Mouse (Mus musculus): ENCODE measurements around the gene Sipa1l3. TPM values are rescaled to one million over a fixed set of nuclear protein-coding genes. Genes with fewer than 3 reads are reported as not detected.
A peak's percentile ranks its signal among the peaks of the same experiment; 100 is the strongest.

Sipa1l3 gene
- polyA plus RNA-seq (2015; fragmentation: Nextera tagmentation; extraction: Ambion mirVana): 20.7 and 22.2 TPM in 2 replicates

GRCm38 (mm10) chr7:29518421-29519210, at the start of gene Sipa1l3:
Sipa1l3 (minus strand) TSS chr7:29518641.
- peaks cover 33% of the 10 kb centered on the region for H3K4me1 ChIP-seq
- peak; percentile 96 for ATAC-seq (ENCODE audit: low FRiP score)
- peak within 1 kb of the TSS; percentile 96 for H3K4me3 ChIP-seq (replicated peaks)
- H3K9ac ChIP-seq (replicated peaks): peak within 1 kb of the TSS; percentile 87
- no peaks in the 10 kb centered on the region for H3K36me3 ChIP-seq
- H3K27ac ChIP-seq (replicated peaks): peak within 1 kb of the TSS; percentile 91
- under 1% methylated on average over 87 of the region's 88 CpGs for WGBS
- no peaks in the 10 kb centered on the region for H3K27me3 ChIP-seq (replicated peaks)
- no peaks in the 10 kb centered on the region for H3K9me3 ChIP-seq (replicated peaks)
- peak within 1 kb of the TSS; percentile 92 for H3K4me2 ChIP-seq

DNA sequence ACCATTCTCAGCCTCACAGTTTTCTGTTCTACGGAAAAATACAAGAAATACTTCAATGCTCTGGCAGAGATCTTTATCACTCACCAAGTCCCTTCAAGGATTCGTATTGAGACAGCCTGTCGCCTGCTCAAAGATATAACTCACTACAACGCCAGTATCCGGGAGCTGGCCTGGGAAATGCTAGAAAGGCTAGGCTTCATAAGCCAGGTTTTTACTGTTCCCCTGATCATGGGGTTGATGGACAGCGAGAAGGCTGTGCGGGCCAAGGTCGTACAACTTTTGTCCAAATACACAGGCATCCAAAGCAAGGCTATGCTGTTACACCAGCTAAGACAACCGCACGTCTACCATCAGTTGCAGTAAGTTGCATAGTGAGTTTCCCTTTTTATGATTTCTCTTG, 44.6 kb upstream of the Sipa1l3 start:
- ATAC-seq (ENCODE audit: low FRiP score): no peak
- H3K9me3 ChIP-seq (replicated peaks): no peaks in the 10 kb centered on the region
- 93% methylated on average over 10 of the region's 10 CpGs for WGBS

GRCm38 (mm10) chr7:29561046-29561445, 42.6 kb upstream of the Sipa1l3 start:
- Histone ChIP-seq H3K4me1 (no peaks in the 10 kb centered on the region), H3K27ac (replicated peaks) (no peak overlapping the region), H3K27me3 (replicated peaks) (no peaks in the 10 kb centered on the region), H3K4me3 (replicated peaks) (no peak overlapping the region), H3K4me2 (no peak overlapping the region), H3K36me3 (no peaks in the 10 kb centered on the region), H3K9me3 (replicated peaks) (no peaks in the 10 kb centered on the region), H3K9ac (replicated peaks) (no peak overlapping the region)
- WGBS: 82% methylated on average over 9 of the region's 9 CpGs
- ATAC-seq (ENCODE audit: low FRiP score): no peak

More for the DNA sequence above, 44.6 kb upstream of the Sipa1l3 start:
- Histone ChIP-seq H3K4me1 (no peaks in the 10 kb centered on the region), H3K27me3 (replicated peaks) (no peaks in the 10 kb centered on the region), H3K4me3 (replicated peaks) (no peak overlapping the region), H3K9ac (replicated peaks) (no peak overlapping the region), H3K36me3 (no peaks in the 10 kb centered on the region), H3K27ac (replicated peaks) (no peak overlapping the region), H3K4me2 (no peak overlapping the region)

GRCm38 (mm10) chr7:29559290-29559689, 40.8 kb upstream of the Sipa1l3 start:
- no peaks in the 10 kb centered on the region for H3K9me3 ChIP-seq (replicated peaks)
- no peak overlapping the region for H3K27ac ChIP-seq (replicated peaks)
- ATAC-seq (ENCODE audit: low FRiP score): no peak
- no peak overlapping the region for H3K9ac ChIP-seq (replicated peaks)
- H3K4me1 ChIP-seq: no peaks in the 10 kb centered on the region
- H3K36me3 ChIP-seq: no peaks in the 10 kb centered on the region
- no peak overlapping the region for H3K4me2 ChIP-seq
- H3K27me3 ChIP-seq (replicated peaks): no peaks in the 10 kb centered on the region
- 76% methylated on average over 4 of the region's 4 CpGs for WGBS
- no peak overlapping the region for H3K4me3 ChIP-seq (replicated peaks)

DNA sequence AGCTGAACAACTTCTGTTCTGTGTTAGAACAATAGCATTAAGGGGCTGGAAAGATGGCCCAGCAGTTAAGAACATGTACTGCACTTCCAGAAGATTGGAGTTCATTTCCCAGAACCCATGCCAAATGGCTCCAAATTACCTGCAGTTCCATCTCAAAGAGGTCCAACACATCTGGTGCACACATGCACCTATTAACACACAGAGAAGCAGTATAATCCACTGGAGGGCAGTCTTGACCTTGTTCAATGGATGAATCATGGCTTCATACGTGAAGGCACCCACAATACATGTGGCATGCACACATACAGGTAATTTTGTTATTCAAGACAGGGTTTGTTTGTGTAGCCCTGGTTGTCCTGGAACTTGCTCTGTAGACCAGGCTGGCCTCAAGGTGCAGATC, 40.3 kb upstream of the Sipa1l3 start:
- H3K9me3 ChIP-seq (replicated peaks): no peaks in the 10 kb centered on the region
- H3K4me2 ChIP-seq: no peak overlapping the region
- no peak for ATAC-seq (ENCODE audit: low FRiP score)
- 67% methylated on average over 1 of the region's 1 CpGs for WGBS
- no peak overlapping the region for H3K4me3 ChIP-seq (replicated peaks)
- no peak overlapping the region for H3K27ac ChIP-seq (replicated peaks)
- no peaks in the 10 kb centered on the region for H3K27me3 ChIP-seq (replicated peaks)
- no peaks in the 10 kb centered on the region for H3K4me1 ChIP-seq
- H3K36me3 ChIP-seq: no peaks in the 10 kb centered on the region
- H3K9ac ChIP-seq (replicated peaks): no peak overlapping the region

DNA sequence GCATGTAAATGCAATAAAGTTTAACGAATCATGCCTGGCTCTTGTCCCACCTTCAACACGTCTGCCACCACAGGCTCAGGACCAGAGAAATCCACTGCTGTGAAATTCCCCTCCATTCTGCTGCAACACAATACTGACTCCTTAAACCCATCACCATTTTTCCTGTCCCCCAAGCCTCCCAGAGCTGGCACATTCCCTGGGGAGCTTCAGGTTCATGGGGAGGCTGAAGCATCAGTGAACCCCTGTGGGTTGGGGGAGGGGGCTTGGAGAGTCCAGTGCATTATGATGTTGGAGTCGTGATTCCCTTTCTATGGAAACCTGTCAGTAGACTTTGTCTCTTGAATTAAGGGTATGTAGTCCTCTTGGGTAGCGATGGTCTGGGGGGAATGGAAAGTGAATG, 37.8 kb upstream of the Sipa1l3 start:
- 76% methylated on average over 4 of the region's 4 CpGs for WGBS
- ATAC-seq (ENCODE audit: low FRiP score): no peak

GRCm38 (mm10) chr7:29555521-29555920, 37.1 kb upstream of the Sipa1l3 start:
- no peak overlapping the region for H3K4me3 ChIP-seq (replicated peaks)
- no peak overlapping the region for H3K9ac ChIP-seq (replicated peaks)
- no peaks in the 10 kb centered on the region for H3K36me3 ChIP-seq
- H3K9me3 ChIP-seq (replicated peaks): no peaks in the 10 kb centered on the region
- no peaks in the 10 kb centered on the region for H3K27me3 ChIP-seq (replicated peaks)
- no peak overlapping the region for H3K27ac ChIP-seq (replicated peaks)
- ATAC-seq (ENCODE audit: low FRiP score): no peak
- WGBS: 77% methylated on average over 5 of the region's 5 CpGs
- no peak overlapping the region for H3K4me2 ChIP-seq
- no peaks in the 10 kb centered on the region for H3K4me1 ChIP-seq

More for the DNA sequence above, 37.8 kb upstream of the Sipa1l3 start:
- H3K4me3 ChIP-seq (replicated peaks): no peak overlapping the region
- no peak overlapping the region for H3K27ac ChIP-seq (replicated peaks)
- no peaks in the 10 kb centered on the region for H3K4me1 ChIP-seq
- no peaks in the 10 kb centered on the region for H3K36me3 ChIP-seq
- no peaks in the 10 kb centered on the region for H3K27me3 ChIP-seq (replicated peaks)
- H3K9me3 ChIP-seq (replicated peaks): no peaks in the 10 kb centered on the region
- no peak overlapping the region for H3K9ac ChIP-seq (replicated peaks)
- H3K4me2 ChIP-seq: no peak overlapping the region

DNA sequence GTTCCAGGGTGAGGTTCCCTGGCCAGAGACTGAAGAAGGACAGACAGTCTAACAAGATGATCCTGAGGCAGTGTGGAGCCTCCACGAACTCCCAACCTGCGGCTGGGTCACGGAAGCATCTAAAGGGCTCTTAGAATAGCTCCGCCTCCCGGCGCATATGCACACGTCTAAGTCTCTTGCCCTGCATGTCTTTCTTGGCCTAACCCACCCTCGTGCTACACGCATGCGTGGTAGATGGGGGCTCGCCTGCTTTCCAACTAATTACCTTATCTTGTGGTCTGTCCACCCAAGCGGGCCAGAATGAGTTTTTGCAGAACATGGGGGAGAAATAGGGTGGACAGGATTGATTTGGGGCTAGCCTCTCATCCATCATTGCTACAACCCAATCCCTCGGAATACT, 36.6 kb upstream of the Sipa1l3 start:
- Histone ChIP-seq H3K9me3 (replicated peaks) (no peaks in the 10 kb centered on the region), H3K36me3 (no peaks in the 10 kb centered on the region), H3K27ac (replicated peaks) (no peak overlapping the region), H3K4me2 (no peak overlapping the region), H3K9ac (replicated peaks) (no peak overlapping the region), H3K4me1 (no peaks in the 10 kb centered on the region), H3K4me3 (replicated peaks) (no peak overlapping the region), H3K27me3 (replicated peaks) (no peaks in the 10 kb centered on the region)
- WGBS: 91% methylated on average over 13 of the region's 13 CpGs
- ATAC-seq (ENCODE audit: low FRiP score): no peak

GRCm38 (mm10) chr7:29550691-29551090, 32.2 kb upstream of the Sipa1l3 start:
- Histone ChIP-seq H3K9ac (replicated peaks) (no peak overlapping the region), H3K9me3 (replicated peaks) (no peaks in the 10 kb centered on the region), H3K27ac (replicated peaks) (no peak overlapping the region), H3K4me2 (no peak overlapping the region), H3K27me3 (replicated peaks) (no peaks in the 10 kb centered on the region), H3K4me1 (no peaks in the 10 kb centered on the region), H3K4me3 (replicated peaks) (no peak overlapping the region), H3K36me3 (no peaks in the 10 kb centered on the region)
- WGBS: 60% methylated on average over 3 of the region's 3 CpGs
- ATAC-seq (ENCODE audit: low FRiP score): no peak

GRCm38 (mm10) chr7:29541608-29542007, 23.2 kb upstream of the Sipa1l3 start:
- H3K4me3 ChIP-seq (replicated peaks): no peak overlapping the region
- no peaks in the 10 kb centered on the region for H3K27me3 ChIP-seq (replicated peaks)
- no peak overlapping the region for H3K4me2 ChIP-seq
- H3K27ac ChIP-seq (replicated peaks): no peak overlapping the region
- no peaks in the 10 kb centered on the region for H3K36me3 ChIP-seq
- no peaks in the 10 kb centered on the region for H3K4me1 ChIP-seq
- H3K9ac ChIP-seq (replicated peaks): no peak overlapping the region
- 76% methylated on average over 4 of the region's 4 CpGs for WGBS
- no peaks in the 10 kb centered on the region for H3K9me3 ChIP-seq (replicated peaks)
- no peak for ATAC-seq (ENCODE audit: low FRiP score)

GRCm38 (mm10) chr7:29541186-29541585, 22.7 kb upstream of the Sipa1l3 start:
- Histone ChIP-seq H3K9me3 (replicated peaks) (no peaks in the 10 kb centered on the region), H3K36me3 (no peaks in the 10 kb centered on the region), H3K4me3 (replicated peaks) (no peak overlapping the region), H3K27ac (replicated peaks) (no peak overlapping the region), H3K4me2 (no peak overlapping the region), H3K9ac (replicated peaks) (no peak overlapping the region), H3K27me3 (replicated peaks) (no peaks in the 10 kb centered on the region), H3K4me1 (no peaks in the 10 kb centered on the region)
- 88% methylated on average over 5 of the region's 5 CpGs for WGBS
- no peak for ATAC-seq (ENCODE audit: low FRiP score)

DNA sequence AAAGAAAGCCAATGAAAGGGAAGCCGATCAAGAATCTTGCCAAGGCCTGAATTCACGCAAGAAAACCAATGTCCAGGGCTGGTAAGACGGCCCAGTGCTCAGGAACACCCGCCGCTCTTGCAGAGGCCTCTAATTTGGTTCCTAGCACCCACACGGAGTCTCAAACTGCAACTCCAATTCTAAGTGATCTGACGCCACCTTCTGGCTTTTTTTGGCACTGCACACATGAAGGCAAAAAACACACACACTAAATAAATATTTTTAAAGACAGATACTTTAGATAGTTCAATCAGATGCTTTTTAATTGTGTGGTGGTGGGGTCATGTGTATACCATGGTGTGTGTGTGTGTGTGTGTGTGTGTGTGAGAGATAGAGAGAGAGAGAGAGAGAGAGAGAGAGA, 22.2 kb upstream of the Sipa1l3 start:
- Histone ChIP-seq H3K27me3 (replicated peaks) (no peaks in the 10 kb centered on the region), H3K4me3 (replicated peaks) (no peak overlapping the region), H3K4me2 (no peak overlapping the region), H3K27ac (replicated peaks) (no peak overlapping the region), H3K36me3 (no peaks in the 10 kb centered on the region), H3K4me1 (no peaks in the 10 kb centered on the region), H3K9me3 (replicated peaks) (no peaks in the 10 kb centered on the region), H3K9ac (replicated peaks) (no peak overlapping the region)
- ATAC-seq (ENCODE audit: low FRiP score): no peak
- WGBS: 93% methylated on average over 7 of the region's 7 CpGs
